Mouse (Mus musculus) MEL (cell line): ENCODE results near the gene Card14. TPM values are rescaled to one million over a fixed set of nuclear protein-coding genes. Genes with fewer than 3 reads are reported as not detected.

Experiments used
- DNase-seq: peaks from one replicate; pipeline ENCODE4 v3.0.0; 2011; ENCODE audit warnings: low read depth, low spot score
- H3K27ac ChIP-seq: 2 replicates; pipeline ENCODE4 v1.5.1; 2012; ENCODE audit warnings: low read depth, mild to moderate bottlenecking, control low read depth, low read length, moderate library complexity; ENCODE audit not compliant: control insufficient read depth
- H3K27me3 ChIP-seq, 2 experiments: fragments of 150-350 bp in 1 of 2; sonication (generic) in 1 of 2; 2 replicates each; pipeline ENCODE4 v1.6.1; 2012; ENCODE audit warnings: low read length in 2 of 2, mild to moderate bottlenecking in 2 of 2, improper control_type of control experiment in 1 of 2, moderate library complexity in 1 of 2; ENCODE audit not compliant: insufficient read depth in 2 of 2, control insufficient read depth in 1 of 2
- H3K36me3 ChIP-seq, 2 experiments: 2 replicates each; pipeline ENCODE4 v1.6.1; 2012 to 2014; ENCODE audit warnings: low read length in 2 of 2, improper control_type of control experiment in 1 of 2, inconsistent platforms in 1 of 2, mild to moderate bottlenecking in 1 of 2; ENCODE audit not compliant: insufficient read depth in 2 of 2, control insufficient read depth in 1 of 2
- H3K4me1 ChIP-seq, 2 experiments: fragments of 150-350 bp in 1 of 2; sonication (generic) in 1 of 2; 2 replicates each; pipeline ENCODE4 v1.6.1; 2012; ENCODE audit warnings: low read length in 2 of 2, improper control_type of control experiment in 1 of 2, mild to moderate bottlenecking in 1 of 2; ENCODE audit not compliant: insufficient read depth in 2 of 2, control insufficient read depth in 1 of 2
- H3K4me3 ChIP-seq, 2 experiments: fragments of 150-350 bp in 1 of 2; sonication (generic) in 1 of 2; 2 replicates each; pipeline ENCODE4 v1.5.1; 2012; ENCODE audit warnings: low read depth in 2 of 2, low read length in 2 of 2, mild to moderate bottlenecking in 2 of 2, moderate library complexity in 2 of 2, control low read depth in 1 of 2, improper control_type of control experiment in 1 of 2; ENCODE audit not compliant: control insufficient read depth in 1 of 2, insufficient read depth in 1 of 2
- H3K79me2 ChIP-seq: 2 replicates; pipeline ENCODE4 v1.6.1; 2012; ENCODE audit warnings: mild to moderate bottlenecking, low read length, moderate library complexity; ENCODE audit not compliant: control insufficient read depth, poor library complexity, insufficient read depth
- H3K9ac ChIP-seq: 2 replicates; pipeline ENCODE4 v1.6.1; 2012; ENCODE audit warnings: low read depth, mild to moderate bottlenecking, control low read depth, low read length, moderate library complexity; ENCODE audit not compliant: control insufficient read depth, poor library complexity, severe bottlenecking
- H3K9me3 ChIP-seq: fragments of 150-350 bp; sonication (generic); replicated peaks from 2 replicates; pipeline ENCODE4 v1.6.1; 2012; ENCODE audit warnings: mild to moderate bottlenecking, low read length, improper control_type of control experiment, moderate library complexity; ENCODE audit not compliant: insufficient read depth
- BHLHE40 ChIP-seq: IDR thresholded peaks from 2 replicates; pipeline ENCODE4 v1.6.1; 2012; ENCODE audit warnings: low read depth, mild to moderate bottlenecking, inconsistent platforms, low read length, improper control_type of control experiment, borderline replicate concordance
- CHD2 ChIP-seq: IDR thresholded peaks from 2 replicates; pipeline ENCODE4 v1.6.1; 2011; ENCODE audit warnings: low read length, improper control_type of control experiment
- CTCF ChIP-seq, 3 experiments: IDR thresholded peaks in 2 of 3; conservative IDR thresholded peaks in 1 of 3; 2 replicates each; pipeline ENCODE4 v1.5.1; 2011 to 2012; ENCODE audit warnings: low read length in 3 of 3, low read depth in 2 of 3, mild to moderate bottlenecking in 2 of 3, improper control_type of control experiment in 1 of 3, inconsistent platforms in 1 of 3, mixed read lengths in 1 of 3, moderate library complexity in 1 of 3; ENCODE audit not compliant: control insufficient read depth in 1 of 3, insufficient read depth in 1 of 3, poor library complexity in 1 of 3, severe bottlenecking in 1 of 3
- ELF1 ChIP-seq: IDR thresholded peaks from 2 replicates; pipeline ENCODE4 v1.6.1; 2014; ENCODE audit warnings: low read depth, mild to moderate bottlenecking, inconsistent platforms, low read length, improper control_type of control experiment, moderate library complexity
- GABPA ChIP-seq: IDR thresholded peaks from 2 replicates; pipeline ENCODE4 v1.6.1; 2012; ENCODE audit warnings: low read depth, mild to moderate bottlenecking, inconsistent platforms, low read length, improper control_type of control experiment, moderate library complexity
- GATA1 ChIP-seq: IDR thresholded peaks from 2 replicates; pipeline ENCODE4 v1.6.1; 2011; ENCODE audit warnings: low read depth, low read length, improper control_type of control experiment
- HCFC1 ChIP-seq: IDR thresholded peaks from 2 replicates; pipeline ENCODE4 v1.6.1; 2012; ENCODE audit warnings: low read depth, mild to moderate bottlenecking, inconsistent platforms, low read length, improper control_type of control experiment, moderate library complexity
- KAT2A ChIP-seq: conservative IDR thresholded peaks from 2 replicates; pipeline ENCODE4 v1.6.1; 2012; ENCODE audit warnings: low read depth, low read length, improper control_type of control experiment, inconsistent platforms
- MAFK ChIP-seq: IDR thresholded peaks from 2 replicates; pipeline ENCODE4 v1.6.1; 2011; ENCODE audit warnings: low read depth, mild to moderate bottlenecking, low read length, improper control_type of control experiment, borderline replicate concordance
- MXI1 ChIP-seq: IDR thresholded peaks from 2 replicates; pipeline ENCODE4 v1.6.1; 2011; ENCODE audit warnings: mild to moderate bottlenecking, low read depth, low read length, improper control_type of control experiment
- MYC ChIP-seq: IDR thresholded peaks from 2 replicates; pipeline ENCODE4 v1.6.1; 2011; ENCODE audit warnings: low read depth, mild to moderate bottlenecking, low read length, improper control_type of control experiment, moderate library complexity
- NRF1 ChIP-seq: IDR thresholded peaks from 2 replicates; pipeline ENCODE4 v1.6.1; 2014; ENCODE audit warnings: low read depth, mild to moderate bottlenecking, inconsistent platforms, low read length, improper control_type of control experiment, moderate library complexity; ENCODE audit not compliant: poor library complexity, insufficient read depth, severe bottlenecking
- POLR2A ChIP-seq, 2 experiments: IDR thresholded peaks; 2 replicates each; pipeline ENCODE4 v1.6.1; 2011 to 2012; ENCODE audit warnings: low read length in 2 of 2, mild to moderate bottlenecking in 2 of 2, control low read depth in 1 of 2, improper control_type of control experiment in 1 of 2, low read depth in 1 of 2, moderate library complexity in 1 of 2; ENCODE audit not compliant: control insufficient read depth in 1 of 2, insufficient read depth in 1 of 2, poor library complexity in 1 of 2
- POLR2AphosphoS2 ChIP-seq: IDR thresholded peaks from 2 replicates; pipeline ENCODE4 v1.6.1; 2011; ENCODE audit warnings: low read length, improper control_type of control experiment
- RAD21 ChIP-seq: IDR thresholded peaks from 2 replicates; pipeline ENCODE4 v1.6.1; 2011; ENCODE audit warnings: mild to moderate bottlenecking, low read depth, low read length, improper control_type of control experiment
- RCOR1 ChIP-seq: IDR thresholded peaks from 2 replicates; pipeline ENCODE4 v1.6.1; 2012; ENCODE audit warnings: low read depth, mild to moderate bottlenecking, inconsistent platforms, low read length, improper control_type of control experiment
- SMC3 ChIP-seq: IDR thresholded peaks from 2 replicates; pipeline ENCODE4 v1.6.1; 2011; ENCODE audit warnings: low read depth, low read length, improper control_type of control experiment
- TAL1 ChIP-seq: IDR thresholded peaks from 2 replicates; pipeline ENCODE4 v1.6.1; 2012; ENCODE audit warnings: mild to moderate bottlenecking, inconsistent platforms, low read length, moderate library complexity, mixed read lengths
- TBP ChIP-seq: IDR thresholded peaks from 2 replicates; pipeline ENCODE4 v1.8.0; 2011; ENCODE audit warnings: low read depth, low read length, improper control_type of control experiment
- TCF12 ChIP-seq: IDR thresholded peaks from 2 replicates; pipeline ENCODE4 v1.6.1; 2014; ENCODE audit warnings: low read depth, mild to moderate bottlenecking, inconsistent platforms, low read length, improper control_type of control experiment, moderate library complexity
- USF2 ChIP-seq, 2 experiments: IDR thresholded peaks; 2 replicates each; pipeline ENCODE4 v1.6.1; 2011 to 2012; ENCODE audit warnings: improper control_type of control experiment in 2 of 2, low read length in 2 of 2, borderline replicate concordance in 1 of 2, inconsistent platforms in 1 of 2, low read depth in 1 of 2, mild to moderate bottlenecking in 1 of 2; ENCODE audit not compliant: insufficient read depth in 1 of 2
- ZC3H11A ChIP-seq: IDR thresholded peaks from 2 replicates; pipeline ENCODE4 v1.6.1; 2012; ENCODE audit warnings: low read depth, mild to moderate bottlenecking, inconsistent platforms, low read length, improper control_type of control experiment
- ZKSCAN1 ChIP-seq: IDR thresholded peaks from 2 replicates; pipeline ENCODE4 v1.6.1; 2012; ENCODE audit warnings: low read depth, mild to moderate bottlenecking, inconsistent platforms, low read length, improper control_type of control experiment, moderate library complexity
- ZMIZ1 ChIP-seq: IDR thresholded peaks from 2 replicates; pipeline ENCODE4 v1.6.1; 2012; ENCODE audit warnings: low read depth, mild to moderate bottlenecking, inconsistent platforms, low read length, improper control_type of control experiment, moderate library complexity
- ZNF384 ChIP-seq: IDR thresholded peaks from 2 replicates; pipeline ENCODE4 v1.6.1; 2012; ENCODE audit warnings: low read depth, mild to moderate bottlenecking, inconsistent platforms, low read length, improper control_type of control experiment
- polyA plus RNA-seq, 2 experiments: library from polyadenylated mRNA; stranded (reverse) in 1 of 2; unstranded in 1 of 2; fragments of >175 nt in 1 of 2; fragments of >200 nt in 1 of 2; gene quantifications; 2 replicates each; pipeline versions ENCODE4 v1.2.1 to v1.2.4; 2012; ENCODE audit warnings: low replicate concordance in 2 of 2, low read depth in 1 of 2; ENCODE audit not compliant: insufficient read length in 2 of 2, insufficient read depth in 1 of 2, missing spikeins in 1 of 2
- total RNA-seq: library from RNA; depleted of rRNA; stranded (reverse); fragments of 300-350 nt; gene quantifications from 2 replicates; pipeline ENCODE4 v1.2.3, GENCODE M21; 2012

Gene Card14
- total and polyA plus RNA-seq, 3 experiments, result not detected

GRCm38 (mm10) chr11:119264413-119264812 lies 43.2 kb upstream of the Card14 start:
- TF ChIP-seq GATA1, result no peak
- TF ChIP-seq HCFC1, result no peak
- TF ChIP-seq ZMIZ1, result no peak
- no peak for TF ChIP-seq GABPA
- no peak for TF ChIP-seq TCF12
- TF ChIP-seq ZNF384, result no peak
- TF ChIP-seq RCOR1, result no peak
- TF ChIP-seq ZKSCAN1, result no peak
- H3K27ac ChIP-seq, result no peak overlapping the region
- peaks cover 0 to 6% of the 10 kb centered on the region in 2 experiments; a peak in 1 of 4 replicates for H3K36me3 ChIP-seq
- no peaks in the 10 kb centered on the region for H3K9me3 ChIP-seq
- H3K27me3 ChIP-seq, result no peaks in the 10 kb centered on the region
- no peak overlapping the region for H3K4me3 ChIP-seq
- H3K9ac ChIP-seq, result no peak overlapping the region
- peaks cover 3 to 25% of the 10 kb centered on the region in 2 experiments for H3K4me1 ChIP-seq
- DNase-seq, result no peak
- peaks cover 6% of the 10 kb centered on the region for H3K79me2 ChIP-seq

- Histone ChIP-seq H3K4me3 (no peak overlapping the region), H3K79me2 (peaks cover 6% of the 10 kb centered on the region), H3K4me1 (peaks cover 3 to 20% of the 10 kb centered on the region in 2 experiments), H3K36me3 (peaks cover 0 to 6% of the 10 kb centered on the region in 2 experiments; a peak in 1 of 4 replicates), H3K27ac (no peak overlapping the region), H3K27me3 (no peaks in the 10 kb centered on the region), H3K9ac (no peak overlapping the region), H3K9me3 (no peaks in the 10 kb centered on the region)
- TF ChIP-seq GATA1 (no peak), KAT2A (no peak), NRF1 (no peak), CTCF (IDR thresholded peaks at IDR 0.05 in 2 of 3, conservative IDR thresholded peaks at IDR 0.05 in 1 of 3; ENCODE audit: control insufficient read depth in 1 of 3, insufficient read depth in 1 of 3, low read depth in 2 of 3, low read length in 3 of 3, poor library complexity in 1 of 3, severe bottlenecking in 1 of 3) (peak in 1 of 3 experiments; percentile 9; a peak in 1 of 6 replicates), MYC (no peak)
- no peak for DNase-seq
Measured at GRCm38 (mm10) chr11:119265811-119266210, 41.8 kb upstream of the Card14 start.

GRCm38 (mm10) chr11:119267241-119267674 lies 40.3 kb upstream of the Card14 start:
- Histone ChIP-seq H3K9me3 (no peaks in the 10 kb centered on the region), H3K79me2 (peaks cover 6% of the 10 kb centered on the region), H3K36me3 (peaks cover 0 to 6% of the 10 kb centered on the region in 2 experiments; a peak in 1 of 4 replicates), H3K4me1 (peaks cover 3 to 20% of the 10 kb centered on the region in 2 experiments)
- TF ChIP-seq MXI1 (no peak), TAL1 (no peak), RAD21 (no peak), TBP (no peak), GABPA (no peak), POLR2A (IDR thresholded peaks at IDR 0.05; ENCODE audit: control insufficient read depth in 1 of 2, insufficient read depth in 1 of 2, low read depth in 1 of 2, low read length in 2 of 2, poor library complexity in 1 of 2) (no peak), RCOR1 (no peak), BHLHE40 (no peak), SMC3 (no peak), ZC3H11A (no peak), CHD2 (no peak), ZNF384 (no peak), GATA1 (no peak), MYC (no peak), ZKSCAN1 (no peak), ELF1 (no peak), MAFK (no peak), USF2 (IDR thresholded peaks at IDR 0.05; ENCODE audit: borderline replicate concordance in 1 of 2, insufficient read depth in 1 of 2, low read depth in 1 of 2, low read length in 2 of 2) (no peak), POLR2AphosphoS2 (no peak)
- TF ChIP-seq, all 39 proteins: peak for 0
- DNase-seq, result no peak
- Histone ChIP-seq H3K4me3 (peak overlapping the region; percentile 28 to 38), H3K27me3 (no peaks in the 10 kb centered on the region), H3K27ac (no peak overlapping the region), H3K9ac (peak overlapping the region; percentile 45)
